Mouse (Mus musculus) heart, embryonic 11.5 days (tissue): ENCODE data around the gene Vwce. TPM values are rescaled to one million over a fixed set of nuclear protein-coding genes. Genes with fewer than 3 reads are reported as not detected.

Experiments
- ATAC-seq: fragments of 200-750 bp; cut with Nextera tagmentation; replicated peaks from 2 replicates; pipeline ENCODE4 v1.8.0; 2017; ENCODE audit warnings: moderate library complexity; ENCODE audit not compliant: insufficient number of reproducible peaks, low FRiP score, low TSS enrichment
- H3K27ac ChIP-seq: fragments of 300-500 bp; sonication (generic); 2 replicates; pipeline ENCODE4 v1.5.1; 2014; ENCODE audit warnings: mild to moderate bottlenecking, low read depth, low read length
- H3K27me3 ChIP-seq: fragments of 300-500 bp; sonication (generic); 2 replicates; pipeline ENCODE4 v1.6.1; 2014; ENCODE audit warnings: mild to moderate bottlenecking, low read length, mixed read lengths; ENCODE audit not compliant: control insufficient read depth, insufficient read depth
- H3K36me3 ChIP-seq: fragments of 300-500 bp; sonication (generic); 2 replicates; pipeline ENCODE4 v1.6.1; 2014; ENCODE audit warnings: mild to moderate bottlenecking, low read length, moderate library complexity, mixed read lengths; ENCODE audit not compliant: control insufficient read depth, insufficient read depth
- H3K4me1 ChIP-seq: fragments of 300-500 bp; sonication (generic); 2 replicates; pipeline ENCODE4 v1.6.1; 2014; ENCODE audit warnings: low read length; ENCODE audit not compliant: control insufficient read depth, insufficient read depth
- H3K4me2 ChIP-seq: fragments of 300-500 bp; sonication (generic); 2 replicates; pipeline ENCODE4 v1.6.1; 2014; ENCODE audit warnings: mild to moderate bottlenecking, moderate library complexity
- H3K4me3 ChIP-seq: fragments of 300-500 bp; sonication (generic); 2 replicates; pipeline ENCODE4 v1.5.1; 2014; ENCODE audit warnings: low read depth, low read length
- H3K9ac ChIP-seq: fragments of 300-500 bp; sonication (generic); 2 replicates; pipeline ENCODE4 v1.6.1; 2014; ENCODE audit warnings: mild to moderate bottlenecking, low read depth, low read length, moderate library complexity
- H3K9me3 ChIP-seq: fragments of 300-500 bp; sonication (generic); replicated peaks from 2 replicates; pipeline ENCODE4 v1.6.1; 2016; ENCODE audit warnings: low read length; ENCODE audit not compliant: control insufficient read depth
- WGBS: fragments of 180-500 bp; shearing (Covaris S2); extraction: QIAGEN DNeasy Blood & Tissue Kit; methylation state at CpG from one replicate; pipeline ENCODE4 v1.1.7; 2014; ENCODE audit not compliant: insufficient replicate concordance; 5-methylcytosine and 5-hydroxymethylcytosine counted together
- polyA plus RNA-seq: library from polyadenylated mRNA; unstranded; fragments of >200 nt; fragmentation: Nextera tagmentation; extraction: Ambion mirVana; gene quantifications from 2 replicates; pipeline ENCODE4 v1.2.1, GENCODE M21; 2014

The Vwce gene
- polyA plus RNA-seq, 1 experiment from 2014 or later: 0.46 TPM

GRCm38 (mm10) chr19:10602247-10602769 is 31.7 kb upstream of the Vwce start:
- H3K9ac ChIP-seq: peak overlapping the region; percentile 77
- peak overlapping the region; percentile 59 for H3K4me2 ChIP-seq
- no peaks in the 10 kb centered on the region for H3K9me3 ChIP-seq
- no peaks in the 10 kb centered on the region for H3K27me3 ChIP-seq
- peaks cover 15% of the 10 kb centered on the region for H3K4me1 ChIP-seq
- peak overlapping the region; percentile 94 for H3K27ac ChIP-seq
- 13% methylated on average over 6 of the region's 6 CpGs for WGBS
- H3K36me3 ChIP-seq: peaks cover 2% of the 10 kb centered on the region; the same call in 1 of the 2 replicates
- peak overlapping the region; percentile 28 for H3K4me3 ChIP-seq
- ATAC-seq: no peak

GRCm38 (mm10) chr19:10602787-10603186 is 31.2 kb upstream of the Vwce start:
- ATAC-seq: no peak; the same call in 1 of the 2 replicates
- H3K36me3 ChIP-seq: peaks cover 3% of the 10 kb centered on the region
- H3K9me3 ChIP-seq: no peaks in the 10 kb centered on the region
- peaks cover 15% of the 10 kb centered on the region for H3K4me1 ChIP-seq
- WGBS: 2% methylated on average over 9 of the region's 9 CpGs
- no peaks in the 10 kb centered on the region for H3K27me3 ChIP-seq
- peak overlapping the region; percentile 59 for H3K4me2 ChIP-seq
- peak overlapping the region; percentile 28 for H3K4me3 ChIP-seq
- H3K27ac ChIP-seq: peak overlapping the region; percentile 94
- peak overlapping the region; percentile 77 for H3K9ac ChIP-seq

GRCm38 (mm10) chr19:10603660-10604523 is 30.1 kb upstream of the Vwce start:
- no peaks in the 10 kb centered on the region for H3K9me3 ChIP-seq
- no peak overlapping the region for H3K4me3 ChIP-seq
- H3K36me3 ChIP-seq: peaks cover 14% of the 10 kb centered on the region
- H3K27ac ChIP-seq: no peak overlapping the region
- H3K4me1 ChIP-seq: peaks cover 15% of the 10 kb centered on the region
- ATAC-seq: no peak
- peak overlapping the region; percentile 24; the same call in 1 of the 2 replicates for H3K9ac ChIP-seq
- H3K4me2 ChIP-seq: no peak overlapping the region; the same call in 1 of the 2 replicates
- WGBS: 84% methylated on average over 18 of the region's 18 CpGs
- no peaks in the 10 kb centered on the region for H3K27me3 ChIP-seq

- peak overlapping the region; percentile 84 for H3K4me2 ChIP-seq
- H3K27me3 ChIP-seq: no peaks in the 10 kb centered on the region
- H3K4me1 ChIP-seq: peaks cover 15% of the 10 kb centered on the region
- ATAC-seq: no peak
- no peaks in the 10 kb centered on the region for H3K9me3 ChIP-seq
- H3K36me3 ChIP-seq: peaks cover 16% of the 10 kb centered on the region
- H3K9ac ChIP-seq: peak overlapping the region; percentile 99
- H3K27ac ChIP-seq: peak overlapping the region; percentile 80; the same call in 1 of the 2 replicates
- 53% methylated on average over 3 of the region's 3 CpGs for WGBS
- H3K4me3 ChIP-seq: peak overlapping the region; percentile 98
Measured at GRCm38 (mm10) chr19:10604534-10604933, 29.5 kb upstream of the Vwce start.

GRCm38 (mm10) chr19:10605293-10605900 is 28.6 kb upstream of the Vwce start, which contains the start of the genes Ddb1 and Tkfc:
Ddb1 (plus strand) TSS chr19:10605327.
Tkfc (minus strand) TSS chr19:10605654.
- Histone ChIP-seq H3K4me1 (peaks cover 15% of the 10 kb centered on the region), H3K27ac (peak within 1 kb of the TSS; percentile 80), H3K9me3 (no peaks in the 10 kb centered on the region), H3K27me3 (no peaks in the 10 kb centered on the region), H3K9ac (peak within 1 kb of the TSS; percentile 99), H3K4me2 (peak within 1 kb of the TSS; percentile 84), H3K36me3 (peaks cover 20% of the 10 kb centered on the region), H3K4me3 (peak within 1 kb of the TSS; percentile 98)
- WGBS: under 1% methylated on average over 46 of the region's 49 CpGs
- ATAC-seq: peak; percentile 96

- 4% methylated on average over 20 of the region's 20 CpGs for WGBS
- peaks cover 15% of the 10 kb centered on the region for H3K4me1 ChIP-seq
- peak overlapping the region; percentile 80 for H3K27ac ChIP-seq
- peak overlapping the region; percentile 99 for H3K9ac ChIP-seq
- H3K36me3 ChIP-seq: peaks cover 24% of the 10 kb centered on the region
- H3K4me2 ChIP-seq: peak overlapping the region; percentile 84
- H3K9me3 ChIP-seq: no peaks in the 10 kb centered on the region
- no peaks in the 10 kb centered on the region for H3K27me3 ChIP-seq
- peak; percentile 14; the same call in 1 of the 2 replicates for ATAC-seq
- H3K4me3 ChIP-seq: peak overlapping the region; percentile 98
Measured at GRCm38 (mm10) chr19:10605901-10606622, 28.0 kb upstream of the Vwce start.

- Histone ChIP-seq H3K4me1 (peaks cover 13% of the 10 kb centered on the region), H3K9ac (no peak overlapping the region), H3K27ac (no peak overlapping the region), H3K9me3 (no peaks in the 10 kb centered on the region), H3K27me3 (no peaks in the 10 kb centered on the region), H3K4me3 (no peak overlapping the region), H3K36me3 (peaks cover 48% of the 10 kb centered on the region), H3K4me2 (no peak overlapping the region)
- ATAC-seq: no peak
- WGBS: 91% methylated on average over 5 of the region's 5 CpGs
Measured at GRCm38 (mm10) chr19:10608573-10609240, 25.3 kb upstream of the Vwce start.
